Mouse (Mus musculus) liver, adult 2 months (tissue): ENCODE measurements around the gene Mtif3. TPM values are rescaled to one million over a fixed set of nuclear protein-coding genes. Genes with fewer than 3 reads are reported as not detected.
"Not testable (repeated sequence)": the region's sequence is repeated elsewhere in the genome, so short reads cannot be mapped to it uniquely, and the experiment has no call there.

ENCODE experiments used
- DNase-seq: peaks from one replicate; pipeline ENCODE4 v3.0.0-alpha.2; 2011; ENCODE audit warnings: low read depth, low spot score; ENCODE audit errors: extremely low read depth
- H3K27ac ChIP-seq: fragments of 200-500 bp; replicated peaks from 2 replicates; pipeline ENCODE4 v1.5.1; 2012; ENCODE audit warnings: low read depth, mild to moderate bottlenecking, control low read depth, inconsistent platforms, low read length; ENCODE audit not compliant: insufficient read depth
- H3K27me3 ChIP-seq: fragments of 200-500 bp; 2 replicates; pipeline ENCODE4 v1.6.1; 2012; ENCODE audit warnings: mild to moderate bottlenecking, moderate library complexity, low read length, inconsistent platforms; ENCODE audit not compliant: control insufficient read depth, insufficient read depth
- H3K36me3 ChIP-seq: fragments of 200-500 bp; 2 replicates; pipeline ENCODE4 v1.6.1; 2012; ENCODE audit warnings: low read length, inconsistent platforms; ENCODE audit not compliant: control insufficient read depth, insufficient read depth
- H3K4me1 ChIP-seq: fragments of 200-500 bp; 2 replicates; pipeline ENCODE4 v1.6.1; 2011; ENCODE audit warnings: low read length; ENCODE audit not compliant: control insufficient read depth, insufficient read depth
- H3K4me3 ChIP-seq: fragments of 200-500 bp; 2 replicates; pipeline ENCODE4 v1.5.1; 2011; ENCODE audit warnings: low read depth, mild to moderate bottlenecking, control low read depth, low read length, moderate library complexity; ENCODE audit not compliant: insufficient read depth
- H3K79me2 ChIP-seq: fragments of 200-500 bp; 2 replicates; pipeline ENCODE4 v1.6.1; 2012; ENCODE audit warnings: inconsistent platforms, mild to moderate bottlenecking, low read length, moderate library complexity; ENCODE audit not compliant: control insufficient read depth, insufficient read depth
- H3K9ac ChIP-seq: fragments of 200-500 bp; 2 replicates; pipeline ENCODE4 v1.6.1; 2012; ENCODE audit warnings: low read depth, mild to moderate bottlenecking, control low read depth, inconsistent platforms, low read length
- CTCF ChIP-seq: fragments of 200-500 bp; IDR thresholded peaks from 2 replicates; pipeline ENCODE4 v1.5.1; 2011; ENCODE audit warnings: low read depth, low read length, control low read depth
- POLR2A ChIP-seq: fragments of 200-500 bp; IDR thresholded peaks from 2 replicates; pipeline ENCODE4 v1.6.1; 2011; ENCODE audit warnings: low read length, control low read depth; ENCODE audit not compliant: insufficient read depth; ENCODE audit errors: extremely low read depth
- WGBS: fragments of 180-500 bp; shearing (Covaris S2); methylation state at CpG from one replicate; pipeline ENCODE4 v1.1.7; 2018; 5-methylcytosine and 5-hydroxymethylcytosine counted together
- polyA plus RNA-seq: library from polyadenylated mRNA; depleted of rRNA; stranded (reverse); fragments of >200 nt; gene quantifications from 2 replicates; pipeline ENCODE4 v1.2.3, GENCODE M21; 2012
- total RNA-seq: library from RNA; depleted of rRNA; stranded (reverse); fragments of >200 nt; gene quantifications from 2 replicates; pipeline ENCODE4 v1.2.3, GENCODE M21; 2014

Mtif3 gene
- total and polyA plus RNA-seq, 2 experiments = 17.4 to 24.1 TPM

DNA sequence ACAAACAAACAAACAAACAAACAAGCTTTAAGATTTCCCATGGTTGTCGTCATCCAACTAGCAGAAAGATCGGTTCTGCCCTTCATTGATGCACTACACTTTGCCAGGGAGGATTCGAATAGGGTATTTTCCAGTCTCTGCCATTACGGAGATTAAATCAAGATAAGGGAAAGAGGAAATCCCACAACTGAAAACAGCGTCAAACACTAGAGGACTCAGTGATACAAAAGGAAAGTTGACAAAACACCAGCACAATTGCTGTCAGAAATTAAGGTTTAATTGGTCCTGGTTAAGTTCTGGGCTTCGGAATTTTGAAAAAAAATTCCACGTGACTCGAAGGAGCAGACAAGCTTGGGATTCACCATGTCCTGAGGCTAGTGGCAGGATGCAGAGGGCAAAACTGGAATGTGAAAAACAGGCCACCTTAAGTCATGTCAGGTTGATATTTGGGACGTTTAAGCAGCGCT is 15.5 kb downstream of the Mtif3 start:
- Histone ChIP-seq H3K4me1 (no peaks in the 10 kb centered on the region), H3K36me3 (peaks cover 4% of the 10 kb centered on the region), H3K9ac (peak overlapping the region; percentile 65), H3K27me3 (no peaks in the 10 kb centered on the region), H3K27ac (peak overlapping the region; percentile 53), H3K79me2 (no peaks in the 10 kb centered on the region), H3K4me3 (peak overlapping the region; percentile 53)
- no peak for DNase-seq
- TF ChIP-seq POLR2A (no peak), CTCF (no peak)
- 8% methylated on average over 10 of the region's 10 CpGs for WGBS

DNA sequence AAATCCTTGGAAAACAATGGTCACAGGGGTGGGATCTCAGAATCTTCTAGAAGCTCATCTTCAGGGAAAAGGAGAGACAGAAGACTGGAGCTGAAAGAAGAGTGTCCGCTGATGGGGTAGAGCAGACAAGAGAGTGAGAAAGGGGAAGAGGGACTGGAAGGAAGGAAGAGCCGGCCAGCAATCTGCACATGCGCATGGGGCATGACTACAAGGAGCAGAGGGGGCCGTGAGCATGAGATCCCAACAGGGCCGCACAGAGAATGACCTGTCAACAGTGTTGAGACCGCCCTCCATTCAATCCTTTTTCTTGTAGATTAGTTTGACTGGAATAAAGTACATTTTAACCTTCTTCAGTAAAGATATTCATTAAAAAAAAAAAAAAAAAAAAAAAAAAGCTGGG is 16.1 kb downstream of the Mtif3 start:
- no peaks in the 10 kb centered on the region for H3K79me2 ChIP-seq
- DNase-seq = no peak
- peaks cover 1% of the 10 kb centered on the region; the same call in 1 of the 2 replicates for H3K36me3 ChIP-seq
- no peak overlapping the region for H3K27ac ChIP-seq
- no peak for TF ChIP-seq POLR2A
- TF ChIP-seq CTCF = no peak
- WGBS = 86% methylated on average over 6 of the region's 6 CpGs
- H3K27me3 ChIP-seq = no peaks in the 10 kb centered on the region
- no peaks in the 10 kb centered on the region for H3K4me1 ChIP-seq
- no peak overlapping the region for H3K9ac ChIP-seq
- no peak overlapping the region for H3K4me3 ChIP-seq

DNA sequence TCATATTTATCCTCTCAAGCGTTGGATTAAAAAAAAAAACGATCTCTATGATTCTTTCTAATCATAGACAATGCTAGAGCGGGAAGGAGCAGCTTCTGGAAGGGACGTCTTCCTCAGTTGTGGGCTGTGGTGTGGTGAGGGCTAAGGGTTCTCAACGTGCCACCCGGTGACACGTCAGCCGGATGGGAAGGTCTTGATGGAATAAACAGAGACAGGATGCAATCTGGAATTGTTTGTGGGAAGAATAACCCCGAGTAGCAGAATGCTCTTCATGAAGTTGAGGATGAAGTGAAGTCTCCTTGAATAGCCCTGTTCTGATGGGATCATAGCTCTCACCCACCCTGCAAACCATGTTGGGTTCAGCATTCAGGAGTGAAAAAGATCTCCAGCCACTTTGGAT is 16.9 kb downstream of the Mtif3 start:
- Histone ChIP-seq H3K9ac (no peak overlapping the region), H3K36me3 (peaks cover 1% of the 10 kb centered on the region; the same call in 1 of the 2 replicates), H3K4me3 (no peak overlapping the region), H3K27ac (no peak overlapping the region), H3K27me3 (no peaks in the 10 kb centered on the region), H3K4me1 (no peaks in the 10 kb centered on the region), H3K79me2 (no peaks in the 10 kb centered on the region)
- 80% methylated on average over 9 of the region's 9 CpGs for WGBS
- DNase-seq = no peak
- no peak for TF ChIP-seq CTCF
- TF ChIP-seq POLR2A = no peak

DNA sequence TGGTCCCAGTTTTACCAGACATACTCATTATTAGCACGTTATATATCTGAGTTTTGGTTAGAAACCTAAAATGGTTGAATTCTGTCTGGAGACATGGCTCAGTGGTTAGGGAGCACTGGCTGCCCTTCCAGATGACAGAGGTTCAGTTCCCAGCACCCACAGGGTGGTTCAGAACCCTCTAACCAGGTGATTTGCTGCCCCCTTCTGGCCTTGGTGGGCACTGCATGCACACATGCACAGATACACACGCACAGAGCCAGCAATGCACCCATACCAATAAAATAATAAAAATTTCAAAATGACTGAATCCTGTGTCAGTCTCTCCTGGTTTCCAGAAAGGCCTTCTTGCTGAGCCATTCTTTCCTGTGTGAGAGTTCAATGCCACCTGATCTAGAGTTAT is 19.0 kb downstream of the Mtif3 start:
- Histone ChIP-seq H3K79me2 (no peaks in the 10 kb centered on the region), H3K27me3 (no peaks in the 10 kb centered on the region), H3K36me3 (no peaks in the 10 kb centered on the region), H3K9ac (no peak overlapping the region), H3K27ac (no peak overlapping the region), H3K4me1 (no peaks in the 10 kb centered on the region), H3K4me3 (no peak overlapping the region)
- no peak for DNase-seq
- 99% methylated on average over 2 of the region's 2 CpGs for WGBS
- no peak for TF ChIP-seq POLR2A
- TF ChIP-seq CTCF = peak; percentile 33

DNA sequence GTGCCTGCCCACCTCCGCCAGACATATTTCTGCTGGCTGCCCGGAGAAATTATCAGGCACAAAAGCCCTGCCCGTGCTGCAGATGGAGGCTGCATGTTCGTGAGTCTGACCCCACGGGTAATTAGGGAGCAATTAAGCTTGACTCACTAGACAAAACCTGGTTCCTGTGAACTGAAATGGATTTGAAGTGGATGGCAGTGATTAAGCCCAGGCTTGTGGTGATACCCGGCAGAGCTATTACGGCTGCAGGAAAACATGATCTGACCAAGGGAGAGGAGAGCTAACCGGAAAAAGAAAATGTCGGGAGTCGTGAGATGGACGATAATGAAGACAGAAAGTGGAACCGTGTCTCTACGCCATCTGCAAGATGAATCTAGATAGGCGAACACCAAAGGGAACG is 20.6 kb downstream of the Mtif3 start:
- H3K79me2 ChIP-seq = no peaks in the 10 kb centered on the region
- 89% methylated on average over 15 of the region's 15 CpGs for WGBS
- TF ChIP-seq CTCF = no peak
- no peak for TF ChIP-seq POLR2A
- no peak for DNase-seq
- no peak overlapping the region for H3K27ac ChIP-seq
- H3K36me3 ChIP-seq = no peaks in the 10 kb centered on the region
- H3K4me1 ChIP-seq = no peaks in the 10 kb centered on the region
- H3K4me3 ChIP-seq = no peak overlapping the region
- no peak overlapping the region for H3K9ac ChIP-seq
- no peaks in the 10 kb centered on the region for H3K27me3 ChIP-seq

DNA sequence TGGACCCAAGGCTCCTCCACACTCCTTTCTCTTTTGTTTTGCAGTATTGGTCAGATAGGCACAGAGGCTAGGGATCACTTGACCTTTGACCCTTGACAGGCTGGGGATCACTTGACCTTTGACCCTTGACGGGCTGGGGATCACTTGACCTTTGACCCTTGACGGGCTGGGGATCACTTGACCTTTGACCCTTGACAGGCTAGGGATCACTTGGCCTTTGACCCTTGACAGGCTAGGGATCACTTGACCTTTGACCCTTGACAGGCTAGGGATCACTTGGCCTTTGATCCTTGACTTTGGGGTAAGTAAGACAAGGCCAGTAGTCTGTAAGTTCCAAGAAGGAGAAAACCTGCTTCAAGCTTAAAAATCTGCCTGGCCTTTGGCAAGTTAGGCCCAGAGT is 21.7 kb downstream of the Mtif3 start:
- H3K4me3 ChIP-seq, H3K4me1 ChIP-seq: not testable (repeated sequence)
- WGBS = 2% methylated on average over 2 of the region's 2 CpGs

More for the DNA sequence above, 21.7 kb downstream of the Mtif3 start:
- not testable (repeated sequence) for H3K27me3 ChIP-seq, H3K36me3 ChIP-seq, H3K79me2 ChIP-seq, H3K27ac ChIP-seq, DNase-seq, H3K9ac ChIP-seq
